Comparison of ENCODE assay signal across 30 mouse cellular contexts in genomic region chr15:90291848-90292247, GRCm38 (mm10).
DNase-seq lines count a peak whose midpoint lies in the region; ATAC-seq lines count a peak whose summit lies in the region.
"Had no signal": no experiment of that assay in that cellular context is flagged by ENCODE, and none has a peak within 500 bp of the region (broad histone marks: within the 10 kb centered on the region; RNA-seq: fewer than 3 reads in every experiment).

No protein-coding gene starts in this region.

- H3K27ac ChIP-seq in hindbrain, embryonic 10.5 days: 0 out of 2 replicates have a peak overlapping the region, but pooled peaks have one; percentile 16
- H3K27ac ChIP-seq in hindbrain, embryonic 16.5 days (ENCODE audit: low read depth, low read length): no peak overlapping the region
- no peak overlapping the region for H3K27ac ChIP-seq in midbrain, embryonic 11.5 days (ENCODE audit: low read depth, low read length)
- H3K27ac ChIP-seq in midbrain, embryonic 15.5 days: no peak overlapping the region
- H3K27ac ChIP-seq: embryonic facial prominence, embryonic 12.5 days; gastrocnemius, adult 2 months; limb, embryonic 12.5 days; liver, embryonic 15.5 days; neural tube, embryonic 13.5 days; stomach, postnatal 0 days had no signal

- no peaks in the 10 kb centered on the region for H3K9me3 ChIP-seq in hindbrain, embryonic 10.5 days
- H3K9me3 ChIP-seq in hindbrain, embryonic 16.5 days (ENCODE audit: control insufficient read depth, low read length): no peaks in the 10 kb centered on the region
- H3K9me3 ChIP-seq in midbrain, embryonic 11.5 days (ENCODE audit: control insufficient read depth, low read length): no peaks in the 10 kb centered on the region
- H3K9me3 ChIP-seq in midbrain, embryonic 15.5 days: no peaks in the 10 kb centered on the region
- H3K9me3 ChIP-seq: embryonic facial prominence, embryonic 12.5 days; heart, embryonic 12.5 days; limb, embryonic 12.5 days; liver, embryonic 15.5 days; neural tube, embryonic 13.5 days had no signal

- H3K4me3 ChIP-seq in hindbrain, embryonic 10.5 days: no peak overlapping the region
- H3K4me3 ChIP-seq in hindbrain, embryonic 16.5 days (ENCODE audit: low read length): no peak overlapping the region
- H3K4me3 ChIP-seq in midbrain, embryonic 11.5 days (ENCODE audit: low read depth, low read length): no peak overlapping the region
- H3K4me3 ChIP-seq in midbrain, embryonic 15.5 days: no peak overlapping the region
- H3K4me3 ChIP-seq: embryonic facial prominence, embryonic 12.5 days; gastrocnemius, adult 2 months; heart, embryonic 12.5 days; limb, embryonic 12.5 days; liver, embryonic 15.5 days; neural tube, embryonic 13.5 days had no signal

- no peak for ATAC-seq in hindbrain, embryonic 16.5 days
- peak; percentile 69 for ATAC-seq in midbrain, embryonic 11.5 days (ENCODE audit: low FRiP score)
- ATAC-seq in midbrain, embryonic 15.5 days (replicated peaks): no peak
- ATAC-seq: CD4-positive, CD25-positive, alpha-beta regulatory T cell, adult 4 months; intestine, postnatal 0 days had no signal

- H3K27me3 ChIP-seq in hindbrain, embryonic 10.5 days (ENCODE audit: insufficient read depth, poor library complexity, severe bottlenecking): no peaks in the 10 kb centered on the region
- H3K27me3 ChIP-seq in hindbrain, embryonic 16.5 days (replicated peaks; ENCODE audit: control insufficient read depth, insufficient read depth, low read length): no peaks in the 10 kb centered on the region
- no peaks in the 10 kb centered on the region for H3K27me3 ChIP-seq in midbrain, embryonic 11.5 days (ENCODE audit: control insufficient read depth, insufficient read depth, low read length)
- H3K27me3 ChIP-seq in midbrain, embryonic 15.5 days (replicated peaks): no peaks in the 10 kb centered on the region
- H3K27me3 ChIP-seq: embryonic facial prominence, embryonic 12.5 days; heart, embryonic 12.5 days; limb, embryonic 12.5 days; liver, embryonic 15.5 days; neural tube, embryonic 13.5 days had no signal

- H3K4me2 ChIP-seq in hindbrain, embryonic 16.5 days (ENCODE audit: low read length): no peak overlapping the region
- no peak overlapping the region for H3K4me2 ChIP-seq in midbrain, embryonic 11.5 days
- no peak overlapping the region for H3K4me2 ChIP-seq in midbrain, embryonic 15.5 days
- H3K4me2 ChIP-seq: embryonic facial prominence, embryonic 12.5 days; heart, embryonic 12.5 days; limb, embryonic 12.5 days; liver, embryonic 15.5 days; lung, embryonic 14.5 days; neural tube, embryonic 13.5 days had no signal

- DNase-seq in cerebellum, postnatal 10 days: peak; percentile 7 to 14
- DNase-seq in cerebellum, adult 11 months: no peak
- DNase-seq in hindbrain, embryonic 10.5 days (ENCODE audit: low spot score): peak; percentile 18
- DNase-seq in midbrain, embryonic 11.5 days (ENCODE audit: low spot score, missing footprints): no peak
- DNase-seq in lung, postnatal 36 days: no peak
- DNase-seq: adrenal gland, postnatal 14 days; cerebellum, adult 8-10 months; embryo, embryonic 11 days; gastrocnemius, adult 2 months; gastrocnemius, postnatal 36 days; heart, adult 18-20 months; heart, postnatal 4 days; kidney, adult 9 months; kidney, postnatal 14 days; layer of hippocampus, adult 9-11 months; lung, embryonic 14.5 days; lung, postnatal 14 days; right cerebral cortex, postnatal 4 days; thymus, adult 18-20 months; thymus, postnatal 25 days had no signal

- no peak overlapping the region for H3K9ac ChIP-seq in hindbrain, embryonic 16.5 days (ENCODE audit: low read depth, low read length)
- no peak overlapping the region for H3K9ac ChIP-seq in midbrain, embryonic 11.5 days (ENCODE audit: low read length)
- H3K9ac ChIP-seq in midbrain, embryonic 15.5 days: no peak overlapping the region
- H3K9ac ChIP-seq: embryonic facial prominence, embryonic 12.5 days; heart, embryonic 12.5 days; limb, embryonic 12.5 days; liver, embryonic 15.5 days; lung, embryonic 14.5 days; neural tube, embryonic 13.5 days had no signal

- H3K4me1 ChIP-seq in hindbrain, embryonic 10.5 days (replicated peaks): peaks cover 25% of the 10 kb centered on the region
- no peaks in the 10 kb centered on the region for H3K4me1 ChIP-seq in hindbrain, embryonic 16.5 days (ENCODE audit: control insufficient read depth, insufficient read depth, low read depth, low read length)
- peaks cover 7% of the 10 kb centered on the region for H3K4me1 ChIP-seq in midbrain, embryonic 11.5 days (ENCODE audit: control insufficient read depth, insufficient read depth, low read length)
- no peaks in the 10 kb centered on the region for H3K4me1 ChIP-seq in midbrain, embryonic 15.5 days
- H3K4me1 ChIP-seq: embryonic facial prominence, embryonic 12.5 days; heart, embryonic 12.5 days; limb, embryonic 12.5 days; liver, embryonic 15.5 days; neural tube, embryonic 13.5 days had no signal

- H3K36me3 ChIP-seq in hindbrain, embryonic 10.5 days: no peaks in the 10 kb centered on the region
- H3K36me3 ChIP-seq in hindbrain, embryonic 16.5 days (ENCODE audit: control insufficient read depth, insufficient read depth, low read length): no peaks in the 10 kb centered on the region
- H3K36me3 ChIP-seq in midbrain, embryonic 11.5 days (ENCODE audit: control insufficient read depth, insufficient read depth, low read length): no peaks in the 10 kb centered on the region
- no peaks in the 10 kb centered on the region for H3K36me3 ChIP-seq in midbrain, embryonic 15.5 days (replicated peaks)
- H3K36me3 ChIP-seq: embryonic facial prominence, embryonic 12.5 days; heart, embryonic 12.5 days; limb, embryonic 12.5 days; liver, embryonic 15.5 days; neural tube, embryonic 13.5 days had no signal

- 46% methylated on average over 1 of the region's 1 CpGs for WGBS in hindbrain, embryonic 10.5 days
- whole genome bisulfite sequencing in hindbrain, embryonic 16.5 days: 49% methylated on average over 1 of the region's 1 CpGs
- WGBS in midbrain, embryonic 11.5 days: 47% methylated on average over 1 of the region's 1 CpGs
- 29% methylated on average over 1 of the region's 1 CpGs for WGBS in midbrain, embryonic 15.5 days

Comparison
In these comparisons a context has a peak if more than half of its experiments do, and no peak if none do; other contexts are left out.
1. DNase-seq: peak in cerebellum, postnatal 10 days (2 of 2) and hindbrain, embryonic 10.5 days (single experiment); none in cerebellum, adult 11 months (single experiment), midbrain, embryonic 11.5 days (single experiment) and lung, postnatal 36 days (single experiment).